Mouse (Mus musculus) erythroblast, adult 5-6 weeks (primary cell): Measurements from ENCODE around the gene Tet1. TPM values are rescaled to one million over a fixed set of nuclear protein-coding genes. Genes with fewer than 3 reads are reported as not detected.
"Not testable (repeated sequence)": the region's sequence is repeated elsewhere in the genome, so short reads cannot be mapped to it uniquely, and the experiment has no call there.

Experiments used
- ATAC-seq: replicated peaks from 2 replicates; pipeline ENCODE4 v1.8.0; 2016; ENCODE audit warnings: moderate number of reproducible peaks, mild to moderate bottlenecking, moderate TSS enrichment, inconsistent platforms; ENCODE audit not compliant: poor library complexity, low FRiP score, severe bottlenecking
- total RNA-seq, 2 experiments: library from RNA; stranded (forward) in 1 of 2; stranded (reverse) in 1 of 2; fragments of 150-400 nt in 1 of 2; fragments of 200-764, 138-1000 nt in 1 of 2; gene quantifications; 2 replicates each; pipeline versions ENCODE4 v1.2.3 to v1.2.4; 2015 to 2017; ENCODE audit warnings: low replicate concordance in 2 of 2

Tet1 gene
- total RNA-seq, 2 experiments from 2014 or later, result 1.1 to 3.7 TPM

DNA sequence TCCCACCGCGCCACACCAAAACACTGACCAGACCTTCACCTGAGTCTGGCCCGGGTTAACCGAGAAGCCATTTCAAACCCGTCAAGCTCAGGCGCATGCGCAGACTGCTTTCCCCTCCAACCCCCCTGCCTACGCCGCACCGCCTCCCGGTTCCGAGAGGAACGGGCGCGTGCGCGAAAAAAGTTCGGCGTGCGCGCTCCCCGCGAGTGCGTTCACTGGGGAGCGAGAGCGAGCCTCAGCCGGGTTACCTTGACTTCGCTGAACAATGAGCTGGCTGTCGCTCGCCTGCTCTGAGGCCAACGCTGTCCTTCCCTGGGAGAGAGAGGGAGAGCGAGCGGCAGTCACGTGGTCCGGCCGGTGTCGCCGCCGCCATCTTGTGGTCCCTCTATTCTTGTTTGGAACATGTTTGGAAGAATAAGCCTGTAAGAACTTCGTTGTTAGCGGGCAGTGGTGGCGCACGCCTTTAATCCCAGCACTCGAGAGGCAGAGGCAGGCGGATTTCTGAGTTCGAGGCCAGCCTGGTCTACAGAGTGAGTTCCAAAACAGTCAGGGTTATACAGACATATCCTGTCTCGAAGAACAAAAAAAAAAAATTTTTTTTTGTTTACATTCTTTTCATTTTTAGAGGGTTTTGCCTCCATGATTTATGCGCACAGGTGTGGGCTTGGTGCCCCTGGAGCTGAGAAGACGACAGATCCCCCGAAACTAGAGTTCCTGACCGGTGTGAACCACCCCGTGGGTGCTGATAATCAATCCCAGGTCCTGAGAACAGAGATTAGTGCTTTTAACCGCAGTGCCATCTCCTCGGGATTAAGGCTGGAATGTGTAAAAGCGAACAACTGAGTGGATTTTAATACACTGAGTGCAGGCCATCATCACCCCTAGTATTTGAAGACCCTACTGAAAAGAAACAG lies 116.4 kb downstream of the Tet1 start, which contains the start of gene Ccar1:
Gene Ccar1 (minus strand): TSS at position 110 of the 914 bp plus-strand sequence.
- peak; percentile 96 for ATAC-seq

DNA sequence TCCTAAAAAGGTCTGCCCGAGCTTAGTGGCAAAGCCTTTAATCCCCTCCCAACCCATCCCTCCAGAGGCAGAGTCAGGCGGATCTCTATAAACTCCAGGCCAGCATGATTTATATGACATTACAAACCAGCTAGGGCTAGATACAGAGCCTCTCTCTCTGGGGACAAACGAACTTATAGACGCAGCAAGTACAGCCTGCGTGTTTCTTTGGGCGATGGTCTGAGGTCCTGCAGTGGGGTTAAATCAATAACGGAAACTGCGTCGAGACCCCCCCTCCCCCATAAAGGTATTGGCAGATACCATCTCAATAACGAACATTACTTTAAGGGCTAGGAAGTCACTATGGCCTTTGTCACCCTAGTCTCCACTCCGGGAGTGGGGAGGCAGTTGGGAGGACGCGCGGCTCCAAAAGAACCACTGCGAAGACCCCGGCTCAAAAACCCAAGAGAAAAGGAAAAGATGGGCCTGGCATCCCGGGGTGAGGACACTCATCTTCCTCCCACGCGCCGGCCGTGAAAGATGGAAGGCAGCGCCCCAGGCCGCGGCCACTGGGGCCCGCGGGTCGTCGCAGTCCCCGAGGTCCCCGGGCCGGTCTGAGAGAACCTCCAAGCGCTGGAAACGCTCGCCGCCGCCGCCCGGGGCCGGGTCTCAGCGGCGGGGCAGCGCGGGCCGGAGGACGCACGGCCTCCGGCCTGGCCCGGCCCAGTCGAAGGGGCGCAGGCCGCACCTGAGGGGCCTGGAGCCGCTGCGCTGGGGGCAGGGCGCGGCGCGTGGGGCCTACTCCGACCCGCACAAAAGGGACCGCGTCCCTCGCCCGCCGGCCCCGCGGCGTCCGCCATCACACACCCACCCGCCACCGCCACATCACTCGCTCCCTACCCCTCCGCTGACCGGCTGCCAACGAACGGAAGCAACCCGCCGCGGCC lies 117.3 kb downstream of the Tet1 start:
- ATAC-seq, result no peak

DNA sequence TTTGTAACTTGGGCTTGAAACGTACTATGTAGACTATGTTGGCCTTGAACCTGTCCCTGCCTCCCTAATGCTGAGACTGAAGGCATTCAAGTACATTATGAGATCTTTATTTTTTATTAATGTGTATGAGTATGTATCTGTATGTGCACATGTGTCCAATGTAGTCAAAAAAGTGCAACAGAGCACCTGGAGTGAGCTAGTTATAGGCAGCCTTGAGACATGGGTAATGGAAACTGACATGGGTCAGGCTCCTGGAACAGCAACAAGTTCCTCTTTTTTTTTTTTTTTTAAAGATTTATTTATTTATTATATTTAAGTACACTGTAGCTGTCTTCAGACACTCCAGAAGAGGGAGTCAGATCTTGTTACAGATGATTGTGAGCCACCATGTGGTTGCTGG lies 127.0 kb downstream of the Tet1 start:
- not testable (repeated sequence) for ATAC-seq

Other genes with a start within 250 kb of the Tet1 start
- gene Stox1, start 182.9 kb downstream of the Tet1 start, total RNA-seq (2015; ENCODE audit: low replicate concordance), result not detected in 2 replicates
- gene Stox1, start 182.9 kb downstream of the Tet1 start, total RNA-seq (2017; ENCODE audit: low replicate concordance), result not detected in 2 replicates
- gene Ccar1, start 116.7 kb downstream of the Tet1 start, total RNA-seq (2015; ENCODE audit: low replicate concordance), result 49.9 and 82.2 TPM in 2 replicates
- gene Ccar1, start 116.7 kb downstream of the Tet1 start, total RNA-seq (2017; ENCODE audit: low replicate concordance), result 59.5 and 98.3 TPM in 2 replicates
- gene Slc25a16, start 11.6 kb upstream of the Tet1 start, total RNA-seq (2015; ENCODE audit: low replicate concordance), result 3.3 and 6.7 TPM in 2 replicates
- 8.2 and 9.3 TPM in 2 replicates for gene Slc25a16, start 11.6 kb upstream of the Tet1 start, total RNA-seq (2017; ENCODE audit: low replicate concordance)
- 21.3 and 21.9 TPM in 2 replicates for gene Dna2, start 38.0 kb upstream of the Tet1 start, total RNA-seq (2015; ENCODE audit: low replicate concordance)
- 18.1 and 21.2 TPM in 2 replicates for gene Dna2, start 38.0 kb upstream of the Tet1 start, total RNA-seq (2017; ENCODE audit: low replicate concordance)
- 1.3 and 10.0 TPM in 2 replicates for gene Rufy2, start 71.2 kb upstream of the Tet1 start, total RNA-seq (2015; ENCODE audit: low replicate concordance)
- gene Rufy2, start 71.2 kb upstream of the Tet1 start, total RNA-seq (2017; ENCODE audit: low replicate concordance), result 1.7 and 3.9 TPM in 2 replicates
- 6.1 and 13.6 TPM in 2 replicates for gene Hnrnph3, start 115.2 kb upstream of the Tet1 start, total RNA-seq (2015; ENCODE audit: low replicate concordance)
- 7.6 and 27.6 TPM in 2 replicates for gene Hnrnph3, start 115.2 kb upstream of the Tet1 start, total RNA-seq (2017; ENCODE audit: low replicate concordance)
- gene Pbld2, start 115.3 kb upstream of the Tet1 start, total RNA-seq (2015; ENCODE audit: low replicate concordance), result not detected in 2 replicates
- not detected in 2 replicates for gene Pbld2, start 115.3 kb upstream of the Tet1 start, total RNA-seq (2017; ENCODE audit: low replicate concordance)
- not detected in 2 replicates for gene Pbld1, start 151.2 kb upstream of the Tet1 start, total RNA-seq (2015; ENCODE audit: low replicate concordance)
- gene Pbld1, start 151.2 kb upstream of the Tet1 start, total RNA-seq (2017; ENCODE audit: low replicate concordance), result not detected in 2 replicates
- not detected in 2 replicates for gene Atoh7, start 190.7 kb upstream of the Tet1 start, total RNA-seq (2015; ENCODE audit: low replicate concordance)
- gene Atoh7, start 190.7 kb upstream of the Tet1 start, total RNA-seq (2017; ENCODE audit: low replicate concordance), result not detected in 2 replicates